Mouse (Mus musculus) kidney, adult 9 months (tissue): ENCODE results near the gene Pxylp1.
A peak's percentile ranks its signal among the peaks of the same experiment; 100 is the strongest.

Experiments used
- DNase-seq: peaks from one replicate; pipeline ENCODE4 v3.0.0; 2022

Gene Pxylp1

DNA sequence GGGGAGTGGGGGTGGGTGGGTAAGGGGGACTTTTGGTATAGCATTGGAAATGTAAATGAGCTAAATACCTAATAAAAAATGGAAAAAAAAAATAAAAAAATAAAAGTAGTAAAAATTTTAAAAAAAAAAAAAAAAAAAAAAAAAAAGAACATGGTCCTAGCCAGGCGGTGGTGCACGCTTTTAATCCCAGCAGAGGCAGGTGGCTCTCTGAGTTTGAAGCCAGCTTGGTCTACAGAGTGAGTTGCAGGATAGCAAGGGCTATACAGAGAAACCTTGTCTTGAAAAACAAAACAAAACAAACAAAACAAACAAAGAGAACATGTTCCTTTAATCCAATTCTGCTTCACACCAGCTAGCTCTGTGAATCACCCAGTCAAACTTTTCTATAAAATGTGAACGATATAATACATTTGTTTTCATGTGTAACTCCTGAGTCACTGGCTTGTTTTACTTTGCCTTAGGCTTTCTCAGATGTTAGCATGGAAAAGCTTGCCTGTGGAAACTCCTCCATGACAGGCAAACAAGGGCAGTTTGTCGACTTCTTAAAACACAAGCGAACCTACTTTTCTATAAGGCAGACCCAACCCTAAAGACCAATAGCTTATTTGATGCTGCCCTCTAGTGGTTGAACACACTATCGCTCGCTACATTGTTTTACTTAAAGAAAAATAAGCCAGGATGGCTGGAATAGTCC is 74.2 kb downstream of the Pxylp1 start:
- DNase-seq = peak; percentile 75

DNA sequence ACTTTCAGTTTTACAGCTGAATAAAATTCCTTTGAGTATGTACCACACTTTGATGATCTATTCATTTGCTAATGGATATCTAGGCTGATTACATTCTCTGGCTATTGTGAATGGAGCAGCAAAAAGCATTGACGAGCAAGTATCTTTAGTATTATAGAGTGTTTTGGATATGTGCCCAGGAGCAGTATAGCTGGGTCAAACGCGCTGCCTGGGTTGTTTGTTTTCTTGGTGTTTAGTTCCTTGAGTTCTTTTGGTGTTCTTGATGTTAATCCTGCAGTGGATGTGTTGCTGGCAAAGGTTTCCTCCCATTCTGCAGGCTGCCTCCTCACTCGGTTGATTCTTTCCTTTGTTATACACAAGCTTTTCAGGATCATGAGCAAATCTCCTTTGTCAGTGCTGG is 80.5 kb downstream of the Pxylp1 start:
- DNase-seq = no peak

DNA sequence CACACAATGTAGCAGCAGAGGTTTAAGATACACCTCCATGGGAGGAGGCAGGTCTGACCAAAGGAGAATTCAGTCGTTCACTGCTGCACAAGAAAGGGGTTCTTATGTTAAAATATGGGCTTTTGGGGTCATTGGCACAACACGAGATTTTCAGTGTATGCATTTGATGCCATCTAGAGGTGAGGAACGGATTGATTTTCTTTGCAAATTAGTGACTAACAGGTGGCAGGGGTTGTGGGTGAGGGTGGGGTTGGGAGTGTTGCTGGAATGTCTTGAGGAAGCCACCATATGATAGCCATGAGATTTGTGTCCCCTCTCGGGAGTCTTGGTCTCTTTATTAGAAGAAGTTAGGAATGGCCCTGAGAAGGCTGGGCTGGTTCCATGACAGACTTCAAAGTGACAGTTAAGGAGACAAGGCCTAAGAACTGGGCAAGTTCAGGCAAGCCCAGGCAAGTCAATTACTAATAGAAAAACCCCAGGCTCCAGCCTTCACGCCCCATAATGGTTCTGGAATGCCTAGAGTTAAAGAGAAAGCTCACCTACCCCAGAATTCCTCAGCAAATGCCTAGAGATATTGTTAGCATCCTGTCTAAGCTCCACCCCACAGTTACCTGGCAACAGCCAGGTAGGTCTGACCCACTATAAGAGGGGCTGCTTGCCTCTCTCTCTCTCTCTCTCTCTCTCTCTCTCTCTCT is 92.2 kb downstream of the Pxylp1 start:
- peak; percentile 22 for DNase-seq

DNA sequence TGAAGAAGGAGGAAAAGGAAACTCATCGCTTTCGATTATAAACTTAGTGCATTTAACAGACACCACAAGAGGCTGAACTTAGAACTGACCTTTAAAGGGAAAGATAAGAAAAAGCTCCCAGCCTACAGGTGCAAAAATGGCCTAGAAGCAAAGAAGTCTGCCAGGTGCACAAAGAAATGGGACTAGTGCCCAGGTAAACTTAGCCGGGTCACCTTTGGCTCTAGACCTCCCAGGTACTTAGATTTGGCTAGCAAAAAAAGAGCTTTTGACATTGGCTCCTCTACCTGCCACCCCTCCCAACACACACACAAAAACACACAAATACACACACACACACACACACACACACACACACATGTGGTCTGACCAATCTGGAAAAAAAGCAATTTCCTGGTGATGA is 95.2 kb downstream of the Pxylp1 start:
- DNase-seq = no peak

- DNase-seq = peak; percentile 16
These were observed 97.0 kb downstream of the Pxylp1 start for GRCm38 (mm10) chr9:96795399-96795928.

- DNase-seq = no peak
These were observed 97.9 kb downstream of the Pxylp1 start for GRCm38 (mm10) chr9:96794601-96795000.

DNA sequence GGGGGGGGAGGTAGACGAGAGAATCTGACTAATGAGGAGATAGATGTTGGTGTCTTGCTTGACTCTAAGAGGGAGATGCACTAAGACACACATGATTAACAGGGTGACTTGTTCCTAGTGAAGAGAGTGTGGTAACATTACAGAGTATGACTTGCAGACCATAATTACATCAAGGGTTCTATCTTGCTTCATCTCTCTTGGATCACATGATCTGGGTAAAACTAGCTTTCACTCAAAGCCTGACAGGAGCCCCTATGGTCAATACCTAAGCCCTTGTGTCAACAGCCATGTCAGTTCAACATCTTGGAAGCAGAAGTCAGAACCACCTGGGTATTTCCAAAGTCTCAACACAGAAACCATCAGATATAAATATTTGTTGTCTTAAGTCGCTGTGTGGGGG is 99.9 kb downstream of the Pxylp1 start:
- no peak for DNase-seq

DNA sequence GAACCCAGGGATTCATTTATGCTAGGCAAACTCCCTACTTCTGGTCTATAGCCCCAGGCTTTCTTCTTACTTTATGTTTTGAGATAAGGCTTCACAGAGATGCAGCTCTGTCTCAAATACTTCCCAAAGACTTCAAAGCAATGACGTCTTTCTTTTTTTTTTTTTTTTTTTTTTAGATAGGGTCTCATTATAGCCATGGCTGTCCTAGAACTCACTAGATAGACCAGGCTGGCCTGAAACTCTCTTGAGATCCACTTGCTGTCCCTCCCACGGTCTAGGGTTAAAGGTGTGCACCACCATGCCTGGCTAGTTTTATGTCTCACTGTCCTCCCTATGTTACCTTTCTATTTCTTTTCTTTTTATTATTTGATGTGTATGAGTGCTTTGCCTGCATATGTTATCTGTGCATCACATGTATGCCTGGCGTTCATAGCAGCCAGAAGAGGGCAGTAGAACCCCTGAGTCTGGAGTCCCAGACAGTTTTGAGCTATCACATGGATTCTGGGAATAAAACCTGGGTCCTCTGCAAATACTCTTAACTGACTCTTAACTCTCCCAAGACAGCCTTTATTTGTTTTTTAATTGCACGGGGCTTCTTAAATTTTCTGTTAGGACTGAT is 102.0 kb downstream of the Pxylp1 start:
- peak; percentile 8 for DNase-seq

GRCm38 (mm10) chr9:96789906-96790305 is 102.6 kb downstream of the Pxylp1 start:
- no peak for DNase-seq

DNA sequence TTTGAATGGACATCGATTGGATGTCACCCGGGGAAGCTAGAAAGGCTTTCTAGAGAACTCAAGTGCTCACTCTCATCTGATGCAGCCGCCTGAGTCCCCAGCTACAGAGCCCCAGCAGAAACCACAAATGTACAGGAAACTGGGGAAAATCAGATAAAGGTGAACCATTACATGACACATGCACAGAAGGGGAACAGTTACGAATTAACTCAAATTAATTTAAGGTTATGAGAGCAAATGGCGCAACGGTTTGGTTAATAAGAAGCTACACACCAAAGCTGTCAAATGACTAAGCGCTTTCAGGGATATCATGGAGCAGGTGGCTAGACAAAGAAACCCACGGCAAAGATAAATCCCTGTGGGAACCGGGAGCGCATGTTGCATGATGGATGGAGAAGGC is 104.7 kb downstream of the Pxylp1 start:
- peak; percentile 82 for DNase-seq

DNA sequence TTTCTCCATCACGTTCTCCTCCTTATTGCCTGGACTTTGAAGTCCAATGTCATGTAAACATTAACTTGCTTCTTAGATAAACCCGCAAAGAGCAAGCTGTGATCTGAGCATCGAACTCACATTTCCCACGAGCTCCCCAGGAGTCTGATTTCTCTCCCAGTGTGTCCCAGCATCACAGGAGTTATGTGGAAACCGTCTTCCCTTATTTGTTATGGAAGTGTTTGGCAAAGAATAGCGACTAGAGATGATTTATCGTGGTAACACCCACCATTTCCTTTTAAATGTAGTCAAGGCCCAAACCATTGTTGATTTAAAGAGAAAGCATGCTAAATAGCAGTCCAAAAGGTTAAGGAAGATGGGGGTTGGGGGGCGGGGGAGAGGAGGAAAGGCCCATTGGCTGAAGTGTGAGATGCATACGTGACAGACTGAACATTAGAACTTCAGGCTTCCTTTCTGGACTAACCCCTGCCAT is 106.6 kb downstream of the Pxylp1 start:
- DNase-seq = peak; percentile 60

DNA sequence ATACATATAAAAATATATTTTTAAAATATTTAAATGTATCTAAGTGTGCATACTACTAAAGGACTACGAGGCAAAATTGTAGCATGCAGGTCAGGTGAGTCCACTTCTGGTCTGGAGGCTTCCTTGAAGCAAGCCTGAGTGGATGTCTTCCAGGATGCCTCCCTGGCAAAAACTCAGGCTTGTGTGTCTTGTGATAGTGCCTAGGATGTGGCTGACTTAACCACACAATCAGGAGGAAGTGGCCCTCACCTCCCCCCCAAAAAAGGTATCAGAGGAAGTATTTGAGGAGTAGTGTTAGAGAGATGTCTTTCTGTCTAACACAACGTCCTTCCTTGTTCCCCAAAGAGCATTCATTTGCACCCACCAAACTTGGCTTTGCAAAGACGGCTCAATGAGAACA is 107.3 kb downstream of the Pxylp1 start:
- peak; percentile 13 for DNase-seq

DNA sequence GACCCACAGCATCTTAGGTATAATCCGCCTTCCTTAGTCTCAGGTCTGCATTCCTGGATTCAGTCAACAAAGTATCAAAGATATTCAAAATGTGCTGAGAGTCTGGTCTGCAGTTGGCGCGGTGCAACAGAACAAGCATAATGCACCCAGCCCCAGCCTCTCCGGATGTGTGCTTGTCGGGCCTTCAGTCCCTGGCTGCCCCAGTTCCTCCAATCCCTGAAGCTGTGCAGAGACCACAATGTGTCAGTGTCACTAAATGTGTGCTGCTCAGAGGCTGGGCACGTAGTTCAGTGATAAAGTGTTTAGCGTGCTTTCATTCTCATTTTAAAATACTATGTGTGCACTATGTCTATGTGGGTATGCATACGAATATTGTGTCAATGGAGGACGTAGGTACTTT is 108.8 kb downstream of the Pxylp1 start:
- no peak for DNase-seq

DNA sequence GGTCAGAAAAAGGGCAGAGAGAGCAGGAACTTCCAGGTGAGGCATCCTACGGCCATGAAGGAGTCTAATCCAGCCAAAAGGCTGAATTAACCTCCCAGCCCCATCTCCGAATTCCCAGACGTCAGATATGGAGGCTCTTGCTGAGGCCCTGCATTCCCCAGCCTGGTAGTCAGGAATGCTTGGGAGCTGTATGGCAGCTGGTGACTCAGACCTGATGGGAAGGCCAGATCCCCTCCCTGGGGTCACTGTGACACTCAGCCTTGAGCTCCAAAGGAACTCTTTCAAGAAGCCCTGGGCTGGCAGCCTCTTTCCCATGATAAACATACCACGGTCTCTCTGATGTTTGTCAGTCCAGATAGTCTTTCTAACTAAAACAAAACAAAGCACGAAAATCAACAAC is 109.2 kb downstream of the Pxylp1 start:
- no peak for DNase-seq

GRCm38 (mm10) chr9:96782062-96782461 is 110.4 kb downstream of the Pxylp1 start:
- DNase-seq = no peak
